8 mouse cellular contexts compared by ENCODE assay signal in genomic region chr11:35769188-35769745, GRCm38 (mm10). TPM values are rescaled to one million over a fixed set of nuclear protein-coding genes. Genes with fewer than 3 reads are reported as not detected.
A peak's percentile ranks its signal among the peaks of the same experiment; 100 is the strongest.
DNase-seq lines count a peak whose midpoint lies in the region; ATAC-seq lines count a peak whose summit lies in the region.

Gene Pank3 (plus strand): TSS chr11:35769484.

- no peaks in the 10 kb centered on the region for H3K9me3 ChIP-seq in hindbrain, embryonic 16.5 days (ENCODE audit: control insufficient read depth, low read length)

- H3K79me2 ChIP-seq in macrophage (ENCODE audit: inconsistent target), result peaks cover 46% of the 10 kb centered on the region

- H3K27ac ChIP-seq in hindbrain, embryonic 16.5 days (ENCODE audit: low read depth, low read length), result peak within 1 kb of the TSS; percentile 96
- peak within 1 kb of the TSS; percentile 67 for H3K27ac ChIP-seq in macrophage

- DNase-seq in WW6 (ENCODE audit: low read depth, low spot score), result peak; percentile 100
- DNase-seq in cerebellum, postnatal 4 days (ENCODE audit: low spot score in 2 of 2), result peak; percentile 88 to 95
- DNase-seq in gastrocnemius, adult 18-20 months (ENCODE audit: low spot score), result peak; percentile 99
- DNase-seq in left cerebral cortex, adult 18-20 months (ENCODE audit: low spot score in 2 of 2), result peak; percentile 96 to 98
- DNase-seq in right cerebral cortex, adult 18-20 months, result peak; percentile 99
- peak; percentile 77 for DNase-seq in urinary bladder, postnatal 10 days (ENCODE audit: low spot score)

- H3K4me3 ChIP-seq in hindbrain, embryonic 16.5 days (ENCODE audit: low read length), result peak within 1 kb of the TSS; percentile 85
- H3K4me3 ChIP-seq in macrophage (ENCODE audit: inconsistent target), result peak within 1 kb of the TSS; percentile 85

- under 1% methylated on average over 43 of the region's 50 CpGs for WGBS in hindbrain, embryonic 16.5 days
- under 1% methylated on average over 47 of the region's 50 CpGs for WGBS in macrophage (ENCODE audit: missing documents)

- no peaks in the 10 kb centered on the region for H3K36me3 ChIP-seq in hindbrain, embryonic 16.5 days (ENCODE audit: control insufficient read depth, insufficient read depth, low read length)
- H3K36me3 ChIP-seq in macrophage (ENCODE audit: inconsistent target), result no peaks in the 10 kb centered on the region

- peak within 1 kb of the TSS; percentile 92 for H3K9ac ChIP-seq in hindbrain, embryonic 16.5 days (ENCODE audit: low read depth, low read length)

- H3K4me2 ChIP-seq in hindbrain, embryonic 16.5 days (ENCODE audit: low read length), result peak within 1 kb of the TSS; percentile 69

- no peaks in the 10 kb centered on the region for H3K27me3 ChIP-seq in hindbrain, embryonic 16.5 days (replicated peaks; ENCODE audit: control insufficient read depth, insufficient read depth, low read length)

- peak; percentile 100 for ATAC-seq in hindbrain, embryonic 16.5 days

- peaks cover 14% of the 10 kb centered on the region for H3K4me1 ChIP-seq in hindbrain, embryonic 16.5 days (ENCODE audit: control insufficient read depth, insufficient read depth, low read depth, low read length)

RNA-seq across cellular contexts. Expression of gene Pank3, which starts in this region (rescaled TPM):
- 10 to 100 TPM; 15.1 to 16.0 TPM for total RNA-seq in gastrocnemius, adult 18-20 months (2021)
- 16.6 and 18.4 TPM in 2 replicates for polyA plus RNA-seq in hindbrain, embryonic 16.5 days (2015; fragmentation: Nextera tagmentation; extraction: Ambion mirVana)
- total RNA-seq in left cerebral cortex, adult 18-20 months (2021), result 10 to 100 TPM; 35.7 to 35.8 TPM
- total RNA-seq in macrophage (2018; cell fraction: chromatin; rRNA removed), result 10 to 100 TPM in 21 of 26 experiments, 1 to 10 TPM in 5; 7.1 to 21.9 (median 12.9) TPM
- total RNA-seq in macrophage (2018; cell fraction: cytosol; rRNA removed), result 10 to 100 TPM; 28.9 to 63.4 (median 47.2) TPM
- 10 to 100 TPM; 20.1 to 56.8 (median 28.6) TPM for total RNA-seq in macrophage (2018; cell fraction: nucleus; rRNA removed)
- polyA plus RNA-seq in macrophage (2018), result 17.9 to 46.3 TPM (median 31.2 TPM) in 3 replicates

Comparison
In these comparisons a context has a peak if more than half of its experiments do, and no peak if none do; other contexts are left out.
1. Peak in every context shown above with its lines: DNase-seq, ATAC-seq, H3K4me3 ChIP-seq and H3K27ac ChIP-seq.